18 mouse cellular contexts compared by ENCODE assay signal in genomic region chr17:63689291-63689690, GRCm38 (mm10).
A peak's percentile ranks its signal among the peaks of the same experiment; 100 is the strongest.
DNase-seq lines count a peak whose midpoint lies in the region; ATAC-seq and TF ChIP-seq lines count a peak whose summit lies in the region.
"Had no signal": no experiment of that assay in that cellular context is flagged by ENCODE, and none has a peak within 500 bp of the region (broad histone marks: within the 10 kb centered on the region; RNA-seq: fewer than 3 reads in every experiment).

No protein-coding gene starts in this region.

- no peak overlapping the region for H3K27ac ChIP-seq in kidney, postnatal 0 days
- no peak overlapping the region for H3K27ac ChIP-seq in kidney, adult 2 months (ENCODE audit: insufficient read depth, low read depth, low read length)
- H3K27ac ChIP-seq: heart, embryonic 13.5 days; hindbrain, embryonic 13.5 days; stomach, embryonic 15.5 days had no signal

- 0 out of 2 replicates have a peak, but pooled peaks cover 3% of the 10 kb centered on the region for H3K4me1 ChIP-seq in kidney, postnatal 0 days (replicated peaks; ENCODE audit: insufficient read depth, low read length)
- H3K4me1 ChIP-seq in kidney, adult 2 months (ENCODE audit: control insufficient read depth, insufficient read depth, low read length): 0 out of 2 replicates have a peak, but pooled peaks cover 2% of the 10 kb centered on the region
- H3K4me1 ChIP-seq: stomach, embryonic 15.5 days had no signal

- H3K9me3 ChIP-seq in kidney, postnatal 0 days (replicated peaks; ENCODE audit: low read length): no peaks in the 10 kb centered on the region
- H3K9me3 ChIP-seq: heart, embryonic 13.5 days; hindbrain, embryonic 13.5 days; stomach, embryonic 15.5 days had no signal

- no peaks in the 10 kb centered on the region for H3K27me3 ChIP-seq in kidney, postnatal 0 days (ENCODE audit: insufficient read depth, low read length)
- no peaks in the 10 kb centered on the region for H3K27me3 ChIP-seq in kidney, adult 2 months (replicated peaks; ENCODE audit: control insufficient read depth, insufficient read depth, low read length)
- H3K27me3 ChIP-seq: heart, embryonic 13.5 days; hindbrain, embryonic 13.5 days; stomach, embryonic 15.5 days had no signal

- DNase-seq in adrenal gland, adult 2 months: peak; percentile 55
- DNase-seq in adrenal gland, postnatal 4 days (ENCODE audit: low spot score in 2 of 2): no peak
- no peak for DNase-seq in kidney, postnatal 0 days (ENCODE audit: low spot score)
- no peak for DNase-seq in kidney, adult 11 months
- DNase-seq in adrenal gland, adult 8-10 months: peak; percentile 60
- DNase-seq in heart, postnatal 10 days: peak; percentile 41 to 57
- no peak for DNase-seq in embryo, embryonic 9.5 days (ENCODE audit: extremely low spot score)
- no peak for DNase-seq in kidney, adult 2 months
- DNase-seq: cerebellum, adult 18-20 months; kidney, adult 18-20 months; liver; right cerebral cortex, postnatal 4 days; thymus, postnatal 36 days had no signal

- H3K9ac ChIP-seq in kidney, postnatal 0 days (ENCODE audit: low read depth, low read length): no peak overlapping the region
- H3K9ac ChIP-seq: heart, embryonic 13.5 days; hindbrain, embryonic 13.5 days; stomach, embryonic 15.5 days had no signal

- TF ChIP-seq CTCF in kidney, postnatal 0 days (IDR thresholded peaks at IDR 0.05; ENCODE audit: low read depth): peak; percentile 25; the same call in 1 of the 2 replicates
- no peak for TF ChIP-seq CTCF in kidney, adult 2 months (conservative IDR thresholded peaks at IDR 0.05; ENCODE audit: insufficient read depth, insufficient read length, low read depth, low read length)

- H3K4me3 ChIP-seq in kidney, postnatal 0 days (replicated peaks; ENCODE audit: low read depth, low read length): no peak overlapping the region
- no peak overlapping the region for H3K4me3 ChIP-seq in kidney, adult 2 months (ENCODE audit: insufficient read depth, low read depth, low read length)
- H3K4me3 ChIP-seq: heart, embryonic 13.5 days; hindbrain, embryonic 13.5 days; stomach, embryonic 15.5 days had no signal

- intact Hi-C loops in heart, postnatal 10 days (cut with DNase I): no loop called here

- no peak for ATAC-seq in kidney, postnatal 0 days (replicated peaks; ENCODE audit: low FRiP score, low read depth)
- ATAC-seq: lung, postnatal 0 days had no signal

- no peak overlapping the region for H3K4me2 ChIP-seq in kidney, postnatal 0 days (ENCODE audit: low read length)
- H3K4me2 ChIP-seq: heart, embryonic 13.5 days; hindbrain, embryonic 13.5 days; midbrain, embryonic 11.5 days; stomach, embryonic 15.5 days had no signal

- H3K36me3 ChIP-seq in kidney, postnatal 0 days (ENCODE audit: insufficient read depth, low read length): no peaks in the 10 kb centered on the region
- H3K36me3 ChIP-seq in kidney, adult 2 months (ENCODE audit: control insufficient read depth, insufficient read depth, low read length): no peaks in the 10 kb centered on the region
- H3K36me3 ChIP-seq: heart, embryonic 13.5 days; hindbrain, embryonic 13.5 days; stomach, embryonic 15.5 days had no signal

- TF ChIP-seq POLR2A in kidney, adult 2 months (IDR thresholded peaks at IDR 0.05; ENCODE audit: low read depth, low read length): no peak

- WGBS in kidney, postnatal 0 days: 78% methylated on average over 8 of the region's 8 CpGs
- 79% methylated on average over 8 of the region's 8 CpGs for WGBS in kidney, adult 2 months

Comparison
In these comparisons a context has a peak if more than half of its experiments do, and no peak if none do; other contexts are left out.
1. DNase-seq: peak in adrenal gland, adult 2 months (single experiment), adrenal gland, adult 8-10 months (single experiment) and heart, postnatal 10 days (2 of 2); none in adrenal gland, postnatal 4 days (0 of 2), kidney, postnatal 0 days (single experiment), kidney, adult 11 months (single experiment), embryo, embryonic 9.5 days (single experiment) and kidney, adult 2 months (single experiment).